Mouse (Mus musculus): ENCODE data around the gene Tmem270. TPM values are rescaled to one million over a fixed set of nuclear protein-coding genes. Genes with fewer than 3 reads are reported as not detected.
A peak's percentile ranks its signal among the peaks of the same experiment; 100 is the strongest.

Gene Tmem270
- polyA plus RNA-seq, 1 experiment from 2014 or later: not detected

DNA sequence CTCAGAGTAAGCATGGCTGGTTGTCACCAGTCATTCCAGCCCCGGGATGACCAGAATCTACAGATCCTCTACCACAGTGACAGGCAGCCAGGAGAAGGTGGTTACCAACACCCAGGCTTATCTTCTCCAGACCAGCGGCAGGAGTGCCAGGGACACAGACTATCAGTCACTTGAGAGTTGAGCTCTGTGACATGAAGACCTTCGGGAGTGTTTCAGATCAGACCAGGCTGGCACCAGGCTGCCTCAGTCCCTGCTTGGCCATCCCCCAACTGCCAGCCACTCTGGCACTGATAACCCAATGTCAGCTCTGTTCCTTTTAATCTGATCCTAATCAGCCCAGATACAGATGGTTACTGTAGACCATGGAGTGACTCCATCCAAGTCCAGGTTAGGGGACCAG, 12.6 kb upstream of the Tmem270 start:
- Histone ChIP-seq H3K4me1 (ENCODE audit: insufficient read depth, low read depth, low read length) (no peaks in the 10 kb centered on the region), H3K27me3 (replicated peaks; ENCODE audit: insufficient read depth, low read length) (no peaks in the 10 kb centered on the region), H3K4me2 (replicated peaks; ENCODE audit: low read depth, low read length) (no peak overlapping the region), H3K9me3 (ENCODE audit: low read length) (no peaks in the 10 kb centered on the region), H3K36me3 (ENCODE audit: insufficient read depth, low read length) (no peaks in the 10 kb centered on the region), H3K27ac (ENCODE audit: low read length) (no peak overlapping the region), H3K4me3 (ENCODE audit: low read depth, low read length) (no peak overlapping the region), H3K9ac (replicated peaks; ENCODE audit: low read depth) (no peak overlapping the region)
- 66% methylated on average over 3 of the region's 3 CpGs for WGBS
- ATAC-seq (0 out of 2 replicates have a peak, but pooled peaks have one; percentile 18), DNase-seq (ENCODE audit: low spot score) (no peak)
- TF ChIP-seq CTCF (IDR thresholded peaks at IDR 0.05) (no peak), EP300 (IDR thresholded peaks at IDR 0.05) (no peak)

DNA sequence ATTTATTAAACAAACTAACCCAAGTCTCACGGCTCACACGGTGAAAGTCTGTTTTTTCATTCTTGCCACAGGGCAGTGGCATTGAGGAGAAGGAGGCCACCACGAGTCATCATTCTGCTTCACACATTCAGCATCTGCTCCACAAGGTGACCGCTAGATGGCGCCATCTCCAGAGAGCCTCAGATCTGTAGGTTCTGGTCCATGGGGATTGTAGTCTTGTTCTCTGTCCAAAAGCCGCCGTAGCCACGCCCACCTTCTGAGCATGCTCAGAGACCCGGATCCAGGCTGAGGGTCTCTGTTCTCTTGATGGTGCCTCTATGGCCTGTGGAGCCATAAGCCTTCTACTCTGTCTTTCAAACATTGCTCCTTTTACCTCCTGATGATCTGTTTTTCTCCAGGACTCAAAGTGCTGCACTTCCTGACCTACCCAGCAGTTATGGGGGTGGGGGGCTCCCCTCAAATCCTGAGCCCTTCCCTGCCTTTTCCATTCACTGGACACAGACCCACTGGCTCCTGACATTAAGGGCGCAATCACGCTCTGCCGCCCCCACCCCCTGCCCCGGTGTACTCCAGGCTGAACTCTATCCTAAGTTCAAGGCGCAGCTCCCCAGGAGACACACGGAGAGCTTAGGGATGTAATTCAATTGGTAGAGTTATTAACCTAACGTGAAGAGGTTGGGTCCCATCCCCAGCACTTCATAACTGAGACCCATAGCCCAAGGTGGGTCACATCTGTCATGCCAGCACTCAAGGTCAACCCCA, 11.7 kb upstream of the Tmem270 start:
- no peaks in the 10 kb centered on the region for H3K27me3 ChIP-seq (replicated peaks; ENCODE audit: insufficient read depth, low read length)
- H3K4me3 ChIP-seq (ENCODE audit: low read depth, low read length): no peak overlapping the region
- peak; percentile 82 for DNase-seq (ENCODE audit: low spot score)
- TF ChIP-seq CTCF (IDR thresholded peaks at IDR 0.05): peak; percentile 86
- TF ChIP-seq EP300 (IDR thresholded peaks at IDR 0.05): no peak
- no peaks in the 10 kb centered on the region for H3K4me1 ChIP-seq (ENCODE audit: insufficient read depth, low read depth, low read length)
- H3K4me2 ChIP-seq (replicated peaks; ENCODE audit: low read depth, low read length): no peak overlapping the region
- peak; percentile 56 for ATAC-seq
- no peaks in the 10 kb centered on the region for H3K36me3 ChIP-seq (ENCODE audit: insufficient read depth, low read length)
- no peak overlapping the region for H3K9ac ChIP-seq (replicated peaks; ENCODE audit: low read depth)
- no peaks in the 10 kb centered on the region for H3K9me3 ChIP-seq (ENCODE audit: low read length)
- 43% methylated on average over 16 of the region's 16 CpGs for WGBS
- no peak overlapping the region for H3K27ac ChIP-seq (ENCODE audit: low read length)

DNA sequence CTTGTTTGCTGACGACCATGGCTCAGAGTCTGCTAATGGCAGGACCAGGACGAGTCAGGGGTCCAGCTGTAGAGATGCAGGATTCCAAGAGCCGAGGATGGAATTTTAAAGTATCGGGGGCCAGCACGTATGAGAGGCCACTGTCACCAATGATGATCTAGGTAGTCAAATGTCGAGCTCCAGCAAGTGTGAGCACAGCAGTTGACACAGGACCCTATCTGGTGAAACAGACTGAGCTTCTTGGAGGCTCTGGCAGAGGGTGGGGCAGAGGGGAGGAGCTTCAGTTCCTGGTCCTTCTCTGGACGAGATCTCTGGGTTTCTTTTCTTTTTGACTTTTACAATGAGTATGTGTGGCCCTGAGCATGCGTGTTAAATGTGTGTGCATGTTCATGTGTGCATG, 8.8 kb upstream of the Tmem270 start, which contains the start of gene Cldn13:
Cldn13 (minus strand) TSS at position 216 of the 400 bp plus-strand sequence.
- Histone ChIP-seq H3K27me3 (replicated peaks; ENCODE audit: insufficient read depth, low read length) (no peaks in the 10 kb centered on the region), H3K9ac (replicated peaks; ENCODE audit: low read depth) (no peak within 1 kb of the TSS), H3K4me3 (ENCODE audit: low read depth, low read length) (no peak within 1 kb of the TSS), H3K9me3 (ENCODE audit: low read length) (no peaks in the 10 kb centered on the region), H3K27ac (ENCODE audit: low read length) (no peak within 1 kb of the TSS), H3K36me3 (ENCODE audit: insufficient read depth, low read length) (no peaks in the 10 kb centered on the region), H3K4me2 (replicated peaks; ENCODE audit: low read depth, low read length) (no peak within 1 kb of the TSS), H3K4me1 (ENCODE audit: insufficient read depth, low read depth, low read length) (no peaks in the 10 kb centered on the region)
- DNase-seq (ENCODE audit: low spot score) (no peak), ATAC-seq (no peak)
- TF ChIP-seq CTCF (IDR thresholded peaks at IDR 0.05) (no peak), EP300 (IDR thresholded peaks at IDR 0.05) (no peak)
- WGBS: 72% methylated on average over 8 of the region's 8 CpGs

GRCm38 (mm10) chr5:134914510-134914909, 8.0 kb upstream of the Tmem270 start:
- WGBS: 65% methylated on average over 8 of the region's 8 CpGs
- no peak overlapping the region for H3K27ac ChIP-seq (ENCODE audit: low read length)
- no peak overlapping the region for H3K4me2 ChIP-seq (replicated peaks; ENCODE audit: low read depth, low read length)

GRCm38 (mm10) chr5:134913753-134914152, 7.2 kb upstream of the Tmem270 start:
- Histone ChIP-seq H3K36me3 (ENCODE audit: insufficient read depth, low read length) (no peaks in the 10 kb centered on the region), H3K9me3 (ENCODE audit: low read length) (no peaks in the 10 kb centered on the region), H3K4me2 (replicated peaks; ENCODE audit: low read depth, low read length) (no peak overlapping the region), H3K9ac (replicated peaks; ENCODE audit: low read depth) (no peak overlapping the region), H3K27me3 (replicated peaks; ENCODE audit: insufficient read depth, low read length) (no peaks in the 10 kb centered on the region), H3K4me3 (ENCODE audit: low read depth, low read length) (no peak overlapping the region), H3K27ac (ENCODE audit: low read length) (no peak overlapping the region), H3K4me1 (ENCODE audit: insufficient read depth, low read depth, low read length) (no peaks in the 10 kb centered on the region)
- ATAC-seq (peak; percentile 25; the same call in 1 of the 2 replicates), DNase-seq (ENCODE audit: low spot score) (no peak)
- WGBS: 84% methylated on average over 4 of the region's 4 CpGs
- TF ChIP-seq CTCF (IDR thresholded peaks at IDR 0.05) (no peak), EP300 (IDR thresholded peaks at IDR 0.05) (no peak)

More at GRCm38 (mm10) chr5:134914510-134914909, 8.0 kb upstream of the Tmem270 start:
- H3K9me3 ChIP-seq (ENCODE audit: low read length): no peaks in the 10 kb centered on the region
- TF ChIP-seq CTCF (IDR thresholded peaks at IDR 0.05) (no peak), EP300 (IDR thresholded peaks at IDR 0.05) (no peak)
- no peak for DNase-seq (ENCODE audit: low spot score)
- H3K9ac ChIP-seq (replicated peaks; ENCODE audit: low read depth): no peak overlapping the region
- no peaks in the 10 kb centered on the region for H3K36me3 ChIP-seq (ENCODE audit: insufficient read depth, low read length)
- H3K4me1 ChIP-seq (ENCODE audit: insufficient read depth, low read depth, low read length): no peaks in the 10 kb centered on the region
- no peaks in the 10 kb centered on the region for H3K27me3 ChIP-seq (replicated peaks; ENCODE audit: insufficient read depth, low read length)
- no peak for ATAC-seq
- H3K4me3 ChIP-seq (ENCODE audit: low read depth, low read length): no peak overlapping the region

- Histone ChIP-seq H3K9ac (replicated peaks; ENCODE audit: low read depth) (no peak overlapping the region), H3K4me2 (replicated peaks; ENCODE audit: low read depth, low read length) (no peak overlapping the region), H3K27me3 (replicated peaks; ENCODE audit: insufficient read depth, low read length) (no peaks in the 10 kb centered on the region), H3K36me3 (ENCODE audit: insufficient read depth, low read length) (no peaks in the 10 kb centered on the region), H3K9me3 (ENCODE audit: low read length) (no peaks in the 10 kb centered on the region), H3K27ac (ENCODE audit: low read length) (no peak overlapping the region), H3K4me3 (ENCODE audit: low read depth, low read length) (no peak overlapping the region), H3K4me1 (ENCODE audit: insufficient read depth, low read depth, low read length) (no peaks in the 10 kb centered on the region)
- ATAC-seq (no peak), DNase-seq (ENCODE audit: low spot score) (no peak)
- WGBS: 74% methylated on average over 3 of the region's 3 CpGs
- TF ChIP-seq CTCF (IDR thresholded peaks at IDR 0.05): no peak
- no peak for TF ChIP-seq EP300 (IDR thresholded peaks at IDR 0.05)
Observed at GRCm38 (mm10) chr5:134913352-134913751, 6.8 kb upstream of the Tmem270 start.
